Mouse (Mus musculus) kidney, embryonic 16.5 days (tissue): Measurements from ENCODE around the gene Gm27029. TPM values are rescaled to one million over a fixed set of nuclear protein-coding genes. Genes with fewer than 3 reads are reported as not detected.
"Not testable (repeated sequence)": the region's sequence is repeated elsewhere in the genome, so short reads cannot be mapped to it uniquely, and the experiment has no call there.

Source experiments
- ATAC-seq: fragments of 200-750 bp; cut with Nextera tagmentation; 2 replicates; pipeline ENCODE4 v1.8.0; 2017; ENCODE audit warnings: moderate TSS enrichment; ENCODE audit not compliant: low FRiP score, low TSS enrichment
- H3K27ac ChIP-seq: fragments of 300-500 bp; sonication (generic); 2 replicates; pipeline ENCODE4 v1.5.1; 2014; ENCODE audit warnings: low read length
- H3K27me3 ChIP-seq: fragments of 300-500 bp; sonication (generic); 2 replicates; pipeline ENCODE4 v1.6.1; 2014; ENCODE audit warnings: low read length, control low read depth, mixed read lengths; ENCODE audit not compliant: insufficient read depth
- H3K36me3 ChIP-seq: fragments of 300-500 bp; sonication (generic); 2 replicates; pipeline ENCODE4 v1.6.1; 2014; ENCODE audit warnings: low read length, control low read depth, mixed read lengths; ENCODE audit not compliant: insufficient read depth
- H3K4me1 ChIP-seq: fragments of 300-500 bp; sonication (generic); 2 replicates; pipeline ENCODE4 v1.6.1; 2014; ENCODE audit warnings: low read length, control low read depth, mixed read lengths; ENCODE audit not compliant: insufficient read depth
- H3K4me2 ChIP-seq: fragments of 300-500 bp; sonication (generic); replicated peaks from 2 replicates; pipeline ENCODE4 v1.6.1; 2014; ENCODE audit warnings: low read depth, low read length
- H3K4me3 ChIP-seq: fragments of 300-500 bp; sonication (generic); 2 replicates; pipeline ENCODE4 v1.5.1; 2014; ENCODE audit warnings: mild to moderate bottlenecking, low read length
- H3K9ac ChIP-seq: fragments of 300-500 bp; sonication (generic); replicated peaks from 2 replicates; pipeline ENCODE4 v1.6.1; 2014; ENCODE audit warnings: low read length
- H3K9me3 ChIP-seq: fragments of 300-500 bp; sonication (generic); 2 replicates; pipeline ENCODE4 v1.6.1; 2016; ENCODE audit warnings: low read length, control low read depth
- WGBS: fragments of 180-500 bp; shearing (Covaris S2); extraction: QIAGEN DNeasy Blood & Tissue Kit; methylation state at CpG from one replicate; pipeline ENCODE4 v1.1.7; 2014; 5-methylcytosine and 5-hydroxymethylcytosine counted together
- polyA plus RNA-seq: library from polyadenylated mRNA; unstranded; fragments of >200 nt; fragmentation: Nextera tagmentation; extraction: Ambion mirVana; gene quantifications from 2 replicates; pipeline ENCODE4 v1.2.1, GENCODE M21; 2015

Gm27029 gene
- polyA plus RNA-seq, 1 experiment from 2014 or later: 10.0 TPM

GRCm38 (mm10) chr11:101415306-101415705 lies 9.3 kb downstream of the Gm27029 start:
- Histone ChIP-seq H3K27me3 (no peaks in the 10 kb centered on the region), H3K4me2 (no peak overlapping the region), H3K9ac (no peak overlapping the region), H3K9me3 (no peaks in the 10 kb centered on the region), H3K4me1 (peaks cover 7% of the 10 kb centered on the region), H3K36me3 (peaks cover 15% of the 10 kb centered on the region), H3K4me3 (no peak overlapping the region), H3K27ac (no peak overlapping the region)
- ATAC-seq: no peak
- 74% methylated on average over 2 of the region's 2 CpGs for WGBS

DNA sequence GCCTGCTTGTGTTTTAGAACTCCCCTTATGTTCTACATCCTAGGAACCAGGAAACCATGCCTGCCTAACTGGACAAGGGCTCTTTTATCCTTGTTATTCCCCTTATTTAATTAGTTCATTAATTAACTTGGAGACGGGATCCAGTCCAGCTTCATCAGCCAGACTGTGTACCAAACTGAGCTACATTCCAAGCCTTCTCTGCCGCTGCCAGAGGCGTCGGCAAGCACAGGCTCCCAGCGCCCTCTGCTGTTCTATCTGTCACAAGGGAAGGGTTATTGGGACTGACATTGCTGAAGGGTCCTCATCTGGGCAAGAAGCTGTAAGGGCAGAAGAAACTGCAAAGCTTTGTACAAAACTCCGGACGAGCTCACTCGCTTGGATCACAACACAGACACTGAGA lies 29.5 kb downstream of the Gm27029 start:
- H3K36me3 ChIP-seq: no peaks in the 10 kb centered on the region
- peak; percentile 78; the same call in 1 of the 2 replicates for ATAC-seq
- H3K4me3 ChIP-seq: no peak overlapping the region
- no peaks in the 10 kb centered on the region for H3K9me3 ChIP-seq
- H3K27me3 ChIP-seq: no peaks in the 10 kb centered on the region
- WGBS: 4% methylated on average over 8 of the region's 8 CpGs
- H3K27ac ChIP-seq: no peak overlapping the region
- no peak overlapping the region for H3K4me2 ChIP-seq
- H3K4me1 ChIP-seq: no peaks in the 10 kb centered on the region
- H3K9ac ChIP-seq: no peak overlapping the region; the same call in 1 of the 2 replicates

- H3K4me2 ChIP-seq: no peak overlapping the region
- H3K4me1 ChIP-seq: no peaks in the 10 kb centered on the region
- no peaks in the 10 kb centered on the region for H3K27me3 ChIP-seq
- H3K9ac ChIP-seq: no peak overlapping the region
- ATAC-seq: peak; percentile 51; the same call in 1 of the 2 replicates
- no peak overlapping the region for H3K27ac ChIP-seq
- 11% methylated on average over 4 of the region's 4 CpGs for WGBS
- no peaks in the 10 kb centered on the region for H3K9me3 ChIP-seq
- no peaks in the 10 kb centered on the region for H3K36me3 ChIP-seq
- no peak overlapping the region for H3K4me3 ChIP-seq
These were observed 42.8 kb downstream of the Gm27029 start for GRCm38 (mm10) chr11:101381817-101382216.

- Histone ChIP-seq H3K27me3 (no peaks in the 10 kb centered on the region), H3K4me3 (no peak overlapping the region), H3K27ac (no peak overlapping the region), H3K4me1 (no peaks in the 10 kb centered on the region), H3K36me3 (no peaks in the 10 kb centered on the region), H3K4me2 (no peak overlapping the region), H3K9me3 (no peaks in the 10 kb centered on the region), H3K9ac (no peak overlapping the region)
- ATAC-seq: no peak
- WGBS: 82% methylated on average over 6 of the region's 6 CpGs
These were observed 45.7 kb downstream of the Gm27029 start for GRCm38 (mm10) chr11:101378926-101379325.

GRCm38 (mm10) chr11:101378196-101378595 lies 46.4 kb downstream of the Gm27029 start:
- not testable (repeated sequence) for H3K9me3 ChIP-seq, H3K4me2 ChIP-seq, ATAC-seq, H3K27me3 ChIP-seq, H3K4me1 ChIP-seq, H3K27ac ChIP-seq, H3K36me3 ChIP-seq, H3K4me3 ChIP-seq, H3K9ac ChIP-seq
- 90% methylated on average over 8 of the region's 8 CpGs for WGBS

DNA sequence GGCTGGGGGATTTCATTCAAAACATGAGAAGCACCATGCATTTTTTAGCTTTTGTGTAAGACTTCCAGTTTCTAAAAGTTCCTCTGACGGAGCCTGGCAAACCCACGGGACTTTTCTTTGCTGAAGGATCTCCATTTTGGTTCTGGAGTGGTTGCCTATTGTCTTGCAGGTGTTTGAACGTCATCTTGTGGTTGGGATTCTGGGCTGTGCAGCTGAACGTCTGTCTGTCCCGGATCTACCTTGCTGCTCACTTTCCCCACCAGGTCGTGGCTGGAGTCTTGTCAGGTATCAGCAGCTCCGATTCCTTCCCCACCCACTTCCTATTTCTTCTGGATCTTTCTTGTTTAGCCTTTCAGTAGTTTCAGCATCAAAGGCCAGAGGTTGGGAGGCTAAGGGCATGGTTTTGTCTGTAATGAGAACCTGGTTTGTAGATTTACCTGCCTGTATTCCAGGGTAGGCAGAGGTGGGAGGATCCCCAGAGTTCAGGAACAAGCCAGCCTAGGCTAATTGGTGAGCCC lies 50.1 kb downstream of the Gm27029 start:
- H3K27ac ChIP-seq: no peak overlapping the region
- H3K4me3 ChIP-seq: no peak overlapping the region
- H3K9ac ChIP-seq: no peak overlapping the region
- no peaks in the 10 kb centered on the region for H3K36me3 ChIP-seq
- no peak for ATAC-seq
- no peaks in the 10 kb centered on the region for H3K27me3 ChIP-seq
- WGBS: 66% methylated on average over 7 of the region's 7 CpGs
- no peaks in the 10 kb centered on the region for H3K4me1 ChIP-seq
- H3K4me2 ChIP-seq: no peak overlapping the region
- H3K9me3 ChIP-seq: no peaks in the 10 kb centered on the region

- ATAC-seq: no peak
- 75% methylated on average over 5 of the region's 5 CpGs for WGBS
These were observed 54.5 kb downstream of the Gm27029 start for GRCm38 (mm10) chr11:101370141-101370540.

GRCm38 (mm10) chr11:101367326-101367935 lies 57.2 kb downstream of the Gm27029 start, which contains the start of gene G6pc:
Gene G6pc, plus strand, starts transcription at chr11:101367561.
- no peak within 1 kb of the TSS for H3K4me2 ChIP-seq
- H3K9me3 ChIP-seq: no peaks in the 10 kb centered on the region
- H3K36me3 ChIP-seq: no peaks in the 10 kb centered on the region
- 81% methylated on average over 8 of the region's 8 CpGs for WGBS
- peaks cover 6% of the 10 kb centered on the region; the same call in 1 of the 2 replicates for H3K4me1 ChIP-seq
- no peak within 1 kb of the TSS for H3K4me3 ChIP-seq
- ATAC-seq: no peak
- H3K27me3 ChIP-seq: no peaks in the 10 kb centered on the region
- H3K9ac ChIP-seq: no peak within 1 kb of the TSS
- H3K27ac ChIP-seq: no peak within 1 kb of the TSS

More at GRCm38 (mm10) chr11:101370141-101370540, 54.5 kb downstream of the Gm27029 start:
- no peak overlapping the region for H3K4me2 ChIP-seq
- H3K27ac ChIP-seq: no peak overlapping the region
- H3K4me3 ChIP-seq: no peak overlapping the region
- H3K9me3 ChIP-seq: no peaks in the 10 kb centered on the region
- H3K27me3 ChIP-seq: no peaks in the 10 kb centered on the region
- no peaks in the 10 kb centered on the region for H3K4me1 ChIP-seq
- no peak overlapping the region for H3K9ac ChIP-seq
- H3K36me3 ChIP-seq: no peaks in the 10 kb centered on the region

GRCm38 (mm10) chr11:101364531-101364931 lies 60.1 kb downstream of the Gm27029 start:
- Histone ChIP-seq H3K9ac (no peak overlapping the region), H3K4me3 (no peak overlapping the region), H3K27me3 (no peaks in the 10 kb centered on the region), H3K9me3 (no peaks in the 10 kb centered on the region), H3K4me1 (peaks cover 19% of the 10 kb centered on the region), H3K27ac (peak overlapping the region; percentile 57; the same call in 1 of the 2 replicates), H3K4me2 (no peak overlapping the region), H3K36me3 (no peaks in the 10 kb centered on the region)
- 75% methylated on average over 5 of the region's 5 CpGs for WGBS
- ATAC-seq: peak; percentile 60

- Histone ChIP-seq H3K9me3 (no peaks in the 10 kb centered on the region), H3K27ac (peak overlapping the region; percentile 86), H3K4me2 (no peak overlapping the region), H3K4me1 (peaks cover 19% of the 10 kb centered on the region), H3K9ac (no peak overlapping the region), H3K36me3 (no peaks in the 10 kb centered on the region), H3K27me3 (no peaks in the 10 kb centered on the region), H3K4me3 (no peak overlapping the region)
- 0 out of 2 replicates have a peak, but pooled peaks have one; percentile 28 for ATAC-seq
- WGBS: 26% methylated on average over 3 of the region's 3 CpGs
These were observed 63.9 kb downstream of the Gm27029 start for GRCm38 (mm10) chr11:101360651-101361113.
